Mouse (Mus musculus) right cerebral cortex, postnatal 4 days (tissue): ENCODE data around the gene Gpbp1.
A peak's percentile ranks its signal among the peaks of the same experiment; 100 is the strongest.

Experiments used
- DNase-seq: peaks from one replicate; pipeline ENCODE4 v3.0.0-alpha.2; 2022

Gene Gpbp1

GRCm38 (mm10) chr13:111489802-111490723 lies at the start of gene Gpbp1:
Gpbp1 (minus strand) TSS chr13:111490111.
- peak; percentile 99 for DNase-seq

- no peak for DNase-seq
Measured at GRCm38 (mm10) chr13:111537718-111538117, 47.8 kb upstream of the Gpbp1 start.

GRCm38 (mm10) chr13:111536207-111536887 lies 46.4 kb upstream of the Gpbp1 start:
- DNase-seq = no peak

DNA sequence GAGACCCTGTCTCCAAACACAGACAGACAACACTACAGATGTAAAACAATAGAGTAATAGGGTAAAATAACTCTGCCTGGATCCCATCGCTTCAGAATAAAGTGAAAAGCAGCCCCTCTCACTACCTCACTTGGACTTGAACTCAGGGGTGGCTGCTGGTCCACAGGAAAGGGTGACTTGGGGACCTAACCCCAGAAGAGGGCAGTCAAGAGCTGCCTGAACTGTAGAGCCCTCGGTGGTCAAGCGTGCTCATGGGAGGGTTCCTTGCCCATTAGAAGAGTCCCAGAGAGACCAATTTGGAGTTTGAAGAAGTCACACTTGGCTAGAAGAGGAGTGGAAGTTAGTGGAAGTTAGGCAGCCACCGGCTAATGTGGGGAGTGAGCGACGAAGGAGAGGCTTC lies 44.2 kb upstream of the Gpbp1 start:
- DNase-seq = no peak

GRCm38 (mm10) chr13:111532178-111532948 lies 42.5 kb upstream of the Gpbp1 start:
- DNase-seq = no peak

DNA sequence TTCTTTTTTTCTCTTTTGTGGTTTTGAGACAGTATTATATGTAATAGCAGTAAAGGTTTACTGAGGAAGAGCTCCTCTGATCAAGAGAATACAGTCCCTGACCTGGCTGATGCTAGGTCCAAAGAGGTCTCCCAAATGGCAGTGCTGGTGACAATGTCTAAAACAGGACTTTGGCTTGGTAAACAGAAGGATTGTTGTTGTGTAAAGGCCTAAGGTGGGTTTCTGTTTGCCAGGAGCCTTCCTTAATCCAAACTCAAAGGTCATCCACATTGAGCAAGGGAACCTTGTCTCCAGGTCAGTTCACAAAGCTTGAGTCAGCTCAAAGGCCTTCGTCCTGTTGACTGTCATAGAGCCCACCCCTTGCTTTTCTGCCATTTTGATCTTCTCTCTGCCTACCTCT lies 41.8 kb upstream of the Gpbp1 start:
- no peak for DNase-seq

GRCm38 (mm10) chr13:111524277-111524676 lies 34.4 kb upstream of the Gpbp1 start:
- no peak for DNase-seq

GRCm38 (mm10) chr13:111522336-111522735 lies 32.4 kb upstream of the Gpbp1 start:
- DNase-seq = no peak

- no peak for DNase-seq
Measured at GRCm38 (mm10) chr13:111520456-111520855, 30.5 kb upstream of the Gpbp1 start.

- no peak for DNase-seq
Measured at GRCm38 (mm10) chr13:111518332-111518731, 28.4 kb upstream of the Gpbp1 start.

DNA sequence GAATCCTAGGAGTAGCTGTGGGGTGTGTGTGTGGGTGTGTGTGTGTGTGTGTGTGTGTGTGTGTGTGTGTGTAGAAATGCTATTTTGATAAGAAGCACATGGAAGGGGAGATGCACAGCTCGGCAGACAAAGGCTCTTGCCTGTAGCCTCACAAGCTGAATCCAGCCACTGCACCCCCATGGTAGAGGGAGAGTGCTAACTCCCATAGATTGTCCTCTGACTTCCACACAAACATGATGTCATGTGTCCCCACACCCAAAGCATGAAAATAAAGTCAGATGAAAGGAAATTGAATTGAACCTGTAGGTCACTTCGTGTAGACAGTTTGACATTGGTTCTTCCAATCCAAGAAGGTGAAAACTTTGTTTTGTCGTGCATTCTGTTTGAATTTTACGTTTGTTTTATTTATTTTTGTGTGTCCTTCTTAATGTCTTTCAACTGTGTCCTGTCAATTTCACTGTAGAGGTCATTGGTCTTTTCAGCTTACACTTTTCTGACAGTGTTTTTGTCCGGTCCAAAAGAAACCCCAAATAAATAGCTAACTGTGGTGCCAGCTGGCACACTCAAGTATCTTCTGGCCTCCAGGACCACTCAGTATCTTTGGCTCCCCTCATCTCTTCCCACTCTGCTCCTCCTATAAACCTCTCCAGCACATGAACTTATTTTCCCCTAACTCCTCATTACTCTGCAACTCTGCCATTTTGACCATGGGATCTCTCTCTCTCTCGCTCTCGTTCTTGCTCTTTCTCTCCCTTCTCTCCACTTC lies 26.7 kb upstream of the Gpbp1 start:
- DNase-seq = no peak

DNA sequence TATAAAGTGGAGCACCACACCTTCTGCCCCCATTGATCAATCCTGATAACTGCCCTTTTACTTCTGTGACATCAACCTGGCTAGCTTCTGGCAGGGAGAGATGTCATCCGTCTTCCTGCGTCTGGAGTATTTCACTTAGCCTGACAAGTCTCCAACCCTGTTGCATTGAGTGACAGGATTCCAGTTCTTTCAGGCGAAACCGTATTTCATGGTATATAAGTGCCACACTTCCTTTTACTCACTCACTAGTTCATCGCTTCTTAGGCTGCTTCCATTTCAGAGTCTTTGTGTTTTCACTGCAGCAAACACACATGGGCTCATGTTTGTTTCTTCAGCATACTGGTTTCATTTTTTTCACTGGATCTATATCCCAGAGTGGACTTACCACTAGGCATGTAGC lies 19.5 kb upstream of the Gpbp1 start:
- DNase-seq = no peak

DNA sequence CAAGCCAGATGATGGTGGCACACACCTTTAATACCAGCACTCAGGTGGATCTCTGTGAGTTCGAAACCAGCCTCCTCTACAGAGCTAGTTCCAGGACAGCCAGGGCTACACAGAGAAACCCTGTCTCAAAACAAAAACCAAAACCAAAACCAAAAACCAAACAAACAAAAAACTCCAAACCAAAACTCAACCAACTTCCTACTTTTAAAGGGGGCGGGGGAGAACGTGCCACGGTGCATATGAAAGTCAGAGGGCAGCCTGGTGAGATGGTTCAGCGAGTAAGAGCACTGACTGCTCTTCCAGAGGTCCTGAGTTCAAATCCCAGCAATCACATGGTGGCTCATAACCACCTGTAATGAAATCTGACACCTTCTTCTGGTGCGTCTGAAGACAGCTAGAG lies 18.7 kb upstream of the Gpbp1 start:
- DNase-seq = no peak

DNA sequence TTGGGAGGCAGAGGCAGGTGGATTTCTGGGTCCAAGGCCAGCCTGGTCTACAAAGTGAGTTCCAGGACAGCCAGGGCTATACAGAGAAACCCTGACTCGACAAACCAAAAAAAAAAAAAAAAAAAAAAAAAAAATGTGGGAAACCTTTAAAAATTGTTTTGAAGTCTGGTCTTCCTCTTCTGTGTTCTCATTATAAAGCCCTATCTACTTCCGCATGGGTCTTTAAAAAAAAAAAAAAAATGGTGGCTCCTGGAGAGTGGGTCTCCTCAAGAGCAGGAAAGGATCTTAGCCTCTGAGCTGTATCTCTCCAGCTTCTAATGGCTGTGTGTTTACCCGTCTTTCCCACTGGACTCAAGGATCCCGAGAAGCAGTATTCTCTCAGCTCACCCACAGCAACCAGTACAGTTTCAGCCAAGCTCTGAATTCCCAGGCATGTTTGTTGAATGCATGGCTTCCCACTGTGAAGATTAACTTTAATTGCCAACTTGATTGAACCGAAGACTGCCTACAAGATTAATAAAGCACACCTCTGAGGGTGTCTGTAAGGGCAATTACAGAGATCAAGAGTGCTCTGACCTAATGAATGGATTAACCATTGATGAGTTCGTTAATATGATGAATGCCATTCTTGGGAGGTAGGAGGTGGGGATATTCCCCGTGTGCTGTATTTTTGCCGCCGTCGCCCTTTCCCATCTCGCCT lies 4.6 kb upstream of the Gpbp1 start:
- DNase-seq = no peak

GRCm38 (mm10) chr13:111491046-111491756 lies 1.3 kb upstream of the Gpbp1 start:
- DNase-seq = no peak

DNA sequence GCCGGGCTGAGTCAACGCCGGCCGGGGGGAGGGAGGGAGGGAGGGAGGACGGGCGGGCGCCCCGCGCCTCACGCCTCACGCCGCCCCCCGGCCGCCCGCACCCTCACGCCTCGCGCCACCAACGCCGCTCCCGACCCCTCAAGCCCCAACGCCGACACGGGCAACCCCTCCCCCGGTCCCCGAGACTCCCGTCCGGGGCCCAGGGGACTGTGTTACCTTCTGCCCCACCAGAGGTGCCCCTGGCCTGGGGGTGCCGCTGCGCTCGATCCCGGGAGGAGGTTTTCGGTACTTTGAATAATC lies 459 bp downstream of the Gpbp1 start:
- DNase-seq = no peak

GRCm38 (mm10) chr13:111488651-111489501 lies 1.0 kb downstream of the Gpbp1 start:
- peak; percentile 38 for DNase-seq

GRCm38 (mm10) chr13:111477695-111478094 lies 12.2 kb downstream of the Gpbp1 start:
- no peak for DNase-seq

DNA sequence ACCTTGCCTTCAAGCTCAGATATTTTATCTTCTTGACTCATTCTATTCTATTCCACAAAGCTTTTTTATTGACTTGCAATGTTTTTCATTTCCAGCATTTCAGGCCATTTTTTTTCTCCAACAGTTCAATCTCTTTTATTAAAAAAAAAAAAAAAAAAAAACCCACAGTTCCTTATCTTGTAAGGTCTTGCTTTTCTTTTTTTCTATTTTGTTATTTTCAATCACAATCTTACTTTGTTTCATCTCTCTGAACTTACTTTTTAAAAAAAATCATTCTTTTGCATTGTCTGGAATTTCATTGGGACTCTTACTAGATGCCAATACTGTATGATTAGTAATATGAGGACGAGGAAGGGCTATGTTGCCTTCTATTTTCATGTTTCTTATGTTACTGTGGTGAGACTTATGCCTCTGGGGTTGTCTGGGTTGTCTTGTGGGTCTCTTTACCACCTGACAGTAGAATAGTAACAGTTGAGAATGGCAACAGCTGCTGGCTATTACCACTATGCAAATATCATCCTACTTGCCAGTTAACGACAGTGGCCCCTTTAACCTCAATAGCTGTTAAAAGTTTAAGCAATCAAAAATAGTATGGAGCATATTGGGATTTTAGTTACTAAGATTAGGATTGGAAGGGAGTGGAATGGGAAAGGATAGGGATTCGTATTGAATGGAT lies 19.2 kb downstream of the Gpbp1 start:
- DNase-seq = no peak

- DNase-seq = no peak
Measured at GRCm38 (mm10) chr13:111467350-111467749, 22.6 kb downstream of the Gpbp1 start.
